Mouse (Mus musculus): ENCODE data around the gene Hnf1a.
"Not testable (repeated sequence)": the region's sequence is repeated elsewhere in the genome, so short reads cannot be mapped to it uniquely, and the experiment has no call there.

Hnf1a gene

DNA sequence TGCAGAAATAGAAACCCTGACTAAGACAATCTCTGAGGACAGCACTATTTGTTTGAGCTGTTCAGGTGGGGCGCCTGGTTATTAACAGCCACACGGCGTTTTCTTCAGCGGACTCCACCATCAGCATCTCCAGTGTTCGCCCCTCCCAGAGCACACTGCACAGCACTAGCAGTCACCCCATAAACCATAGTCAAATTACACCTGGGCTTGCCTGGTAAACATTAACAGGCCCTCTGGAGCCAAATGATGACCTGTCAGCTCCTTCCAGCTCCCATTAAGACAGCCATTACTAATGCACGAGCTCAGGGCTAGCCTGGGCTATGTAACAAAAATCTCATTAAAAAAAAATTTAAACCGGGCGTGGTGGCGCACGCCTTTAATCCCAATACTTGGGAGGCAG is 25.8 kb downstream of the Hnf1a start:
- DNase-seq (ENCODE audit: low read depth, low spot score), result no peak

DNA sequence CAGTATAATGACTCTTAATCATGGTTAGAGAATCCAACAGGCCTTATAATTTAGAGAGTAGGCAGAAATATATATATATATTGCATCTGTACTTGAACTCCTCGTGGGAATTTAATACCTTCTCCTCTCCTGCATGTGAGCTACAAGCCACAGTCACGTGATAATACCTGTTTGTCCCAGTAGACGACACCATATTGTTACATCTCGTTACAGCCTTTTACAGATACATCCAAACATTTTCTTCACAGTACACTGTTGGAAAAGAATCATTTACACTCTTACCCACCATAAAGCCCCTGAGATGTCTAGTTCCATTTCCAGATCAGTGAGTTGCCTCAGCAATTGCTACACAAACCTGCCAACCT is 28.1 kb downstream of the Hnf1a start:
- DNase-seq (ENCODE audit: low read depth, low spot score), result no peak

DNA sequence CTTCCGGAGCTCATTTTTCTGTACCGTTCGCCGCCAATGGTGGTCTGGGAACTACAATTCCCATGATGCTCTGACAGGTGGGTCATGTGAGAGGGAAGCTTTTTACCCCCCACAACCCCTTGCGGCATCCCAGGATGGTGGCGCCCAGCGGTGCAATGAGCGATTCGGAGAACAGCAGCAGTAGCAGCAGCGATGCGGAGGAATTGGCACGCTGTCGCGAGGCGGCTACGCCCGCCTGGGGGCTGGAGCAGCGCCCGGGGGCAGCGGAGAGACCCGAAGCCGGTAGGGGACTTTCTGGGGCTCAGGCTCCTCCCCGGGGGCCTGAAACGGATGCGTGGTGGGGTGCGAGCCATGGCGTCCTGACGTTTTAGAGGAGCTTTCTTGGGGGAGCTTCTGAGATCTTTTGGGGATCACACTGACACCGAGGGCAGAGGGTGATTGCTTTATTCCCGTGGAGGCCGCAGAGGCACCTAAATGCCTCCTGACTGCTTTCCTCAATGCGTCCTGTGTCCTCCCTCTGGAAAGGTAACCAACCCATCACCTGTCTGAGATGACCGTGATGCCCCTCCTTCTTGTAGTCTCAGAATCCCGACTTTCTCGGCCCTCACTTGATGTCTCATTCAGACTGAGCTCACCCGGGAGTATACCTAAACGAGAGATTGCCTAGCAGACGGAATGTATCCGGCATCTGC is 28.7 kb downstream of the Hnf1a start, which contains the start of gene 2210016L21Rik:
2210016L21Rik (plus strand) TSS at position 85 of the 692 bp plus-strand sequence.
- peak; percentile 84 for DNase-seq (ENCODE audit: low read depth, low spot score)

DNA sequence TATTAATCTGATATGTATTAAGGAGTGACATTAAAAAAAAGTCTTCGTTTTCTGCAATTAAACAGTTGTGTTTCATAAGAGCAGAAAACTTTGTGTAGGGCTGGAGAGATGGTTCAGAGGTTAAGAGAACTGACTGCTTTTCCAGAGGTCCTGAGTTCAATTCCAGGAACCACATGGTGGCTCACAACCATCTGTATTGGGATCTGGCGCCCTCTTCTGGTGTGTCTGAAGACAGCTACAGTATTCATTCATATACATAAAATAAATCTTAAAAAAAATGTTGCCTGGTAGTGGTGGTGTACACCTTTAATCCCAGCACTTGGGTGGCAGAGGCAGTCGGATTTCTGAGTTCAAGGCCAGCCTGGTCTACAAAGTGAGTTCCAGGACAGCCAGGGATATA is 29.8 kb downstream of the Hnf1a start:
- DNase-seq (ENCODE audit: low read depth, low spot score), result not testable (repeated sequence)

DNA sequence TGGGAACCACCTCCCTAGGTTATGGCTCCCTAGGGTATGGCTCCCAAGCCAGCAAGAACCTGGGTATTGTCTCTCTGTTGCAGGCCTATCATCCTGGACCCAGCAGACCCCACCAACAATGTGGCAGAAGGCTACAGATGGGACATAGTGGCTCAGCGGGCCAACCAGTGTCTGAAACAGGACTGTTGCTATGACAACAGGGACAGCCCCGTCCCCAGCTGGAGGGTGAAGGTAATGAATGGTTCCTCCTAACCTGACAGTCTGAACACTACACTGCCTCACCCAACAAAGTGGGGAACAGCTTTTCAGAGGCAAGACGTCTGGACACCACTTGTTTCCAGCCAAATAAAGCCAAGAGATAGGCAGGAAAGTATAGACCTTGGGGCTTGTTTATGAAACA is 35.1 kb downstream of the Hnf1a start:
- DNase-seq (ENCODE audit: low read depth, low spot score), result no peak

GRCm38 (mm10) chr5:114933206-114933605 is 37.7 kb downstream of the Hnf1a start:
- no peak for DNase-seq (ENCODE audit: low read depth, low spot score)

DNA sequence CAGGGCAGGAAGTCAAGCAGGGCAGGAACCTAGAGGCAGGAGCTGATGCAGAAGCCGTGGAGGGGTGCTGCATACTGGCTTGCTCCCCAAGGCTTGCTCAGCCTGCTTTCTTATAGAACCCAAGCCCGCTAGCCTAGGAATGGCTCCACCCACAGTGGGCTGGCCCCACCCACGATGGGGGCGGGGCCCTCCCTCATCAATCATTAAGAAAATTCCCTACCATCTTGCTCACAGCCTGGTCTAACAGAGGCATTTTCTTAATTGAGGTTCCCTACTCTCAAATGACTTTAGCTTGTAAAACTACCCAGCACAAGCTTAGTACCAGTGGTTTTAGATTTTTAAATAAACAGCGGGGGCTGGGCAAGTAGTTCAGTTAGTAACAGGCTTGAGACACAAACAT is 39.3 kb downstream of the Hnf1a start:
- no peak for DNase-seq (ENCODE audit: low read depth, low spot score)

DNA sequence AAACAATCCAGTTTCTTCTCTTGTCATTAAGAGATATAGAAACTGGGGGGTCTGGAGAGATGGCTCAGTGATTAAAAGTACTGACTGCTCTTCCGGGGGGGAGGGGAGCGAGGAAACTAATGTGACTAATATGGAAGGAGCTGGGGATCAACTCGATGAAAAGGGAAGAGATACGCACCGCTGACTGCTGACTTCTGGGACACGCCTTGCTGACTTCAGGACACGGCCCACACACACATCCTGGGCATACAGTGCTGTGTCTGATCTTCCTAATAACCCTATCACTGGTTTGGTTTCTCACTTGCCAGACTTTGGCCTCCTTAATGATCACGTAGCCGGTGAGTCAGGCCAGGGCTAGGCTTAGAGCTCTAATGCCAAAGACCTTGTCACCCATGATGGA is 44.1 kb downstream of the Hnf1a start:
- no peak for DNase-seq (ENCODE audit: low read depth, low spot score)

DNA sequence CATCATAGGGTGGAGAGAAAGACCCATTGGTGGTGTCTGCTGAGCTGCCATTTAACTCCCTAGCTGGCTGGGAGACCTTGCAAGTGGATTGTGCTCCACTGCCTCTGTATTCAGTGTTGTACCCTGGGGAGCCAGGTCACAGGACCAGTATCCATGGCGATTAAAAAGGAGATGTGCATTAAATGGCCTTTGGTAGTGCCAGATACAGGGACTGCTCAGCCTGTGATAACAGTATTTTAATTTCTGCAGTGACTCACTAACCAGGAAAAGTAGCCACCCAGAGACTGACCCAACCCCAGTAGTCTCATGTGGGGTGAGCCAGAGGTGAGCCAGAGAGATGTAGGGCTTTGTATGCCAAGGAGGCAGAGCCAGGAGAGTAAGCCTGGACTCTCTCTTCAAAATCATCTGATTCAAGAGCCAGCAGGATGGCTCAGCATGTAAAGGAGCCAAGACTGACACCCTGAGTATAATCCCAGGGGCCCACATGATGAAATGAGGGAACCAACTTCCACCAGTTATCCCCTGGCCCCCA is 44.7 kb downstream of the Hnf1a start:
- DNase-seq (ENCODE audit: low read depth, low spot score), result no peak

DNA sequence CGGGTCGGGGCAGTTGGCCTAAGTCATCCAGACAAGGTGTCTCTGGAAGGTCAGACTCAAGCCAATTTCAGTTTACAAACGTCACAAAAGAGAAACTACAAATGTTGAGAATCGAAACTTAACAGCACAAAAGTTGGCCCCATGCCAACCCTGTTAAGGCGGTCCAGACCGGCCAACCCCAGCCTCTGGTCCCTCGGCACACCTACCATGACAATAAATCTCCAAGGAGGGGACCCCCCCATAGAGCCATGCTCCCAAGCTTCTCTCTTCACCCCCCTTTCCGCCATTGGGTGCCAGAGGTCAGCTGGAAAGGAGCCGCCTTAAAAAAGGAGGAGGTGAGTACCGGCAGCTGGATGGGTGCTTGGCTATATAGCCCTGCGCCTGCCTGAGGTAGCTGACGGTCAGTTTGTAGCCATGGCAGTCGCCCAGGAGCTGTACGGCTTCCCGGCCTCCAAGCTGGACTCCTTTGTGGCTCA is 47.9 kb downstream of the Hnf1a start, which contains the start of gene Oasl1:
Oasl1 (plus strand) TSS at position 243 of the 476 bp plus-strand sequence.
- no peak for DNase-seq (ENCODE audit: low read depth, low spot score)

DNA sequence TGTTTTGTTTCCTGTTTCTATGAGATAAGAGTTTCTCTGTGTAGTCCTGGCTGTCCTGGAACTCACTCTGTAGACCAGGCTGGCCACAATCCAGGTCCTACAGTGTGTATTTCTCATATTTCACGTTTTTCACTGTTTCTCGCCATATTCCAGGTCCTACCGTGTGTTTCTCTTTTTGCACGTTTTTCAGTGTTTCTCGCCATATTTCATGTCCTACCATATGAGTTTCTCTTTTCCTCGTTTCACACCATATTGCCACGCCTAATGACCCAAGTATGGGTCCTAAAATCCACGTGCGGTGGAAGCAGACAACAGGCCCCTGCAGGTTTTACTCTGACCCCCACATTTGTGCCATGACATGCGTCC is 48.5 kb downstream of the Hnf1a start:
- no peak for DNase-seq (ENCODE audit: low read depth, low spot score)

- no peak for DNase-seq (ENCODE audit: low read depth, low spot score)
Measured at GRCm38 (mm10) chr5:114921551-114922365, 49.1 kb downstream of the Hnf1a start.

- DNase-seq (ENCODE audit: low read depth, low spot score), result not testable (repeated sequence)
Measured at GRCm38 (mm10) chr5:114917357-114917756, 53.5 kb downstream of the Hnf1a start.

GRCm38 (mm10) chr5:114916777-114917176 is 54.1 kb downstream of the Hnf1a start:
- DNase-seq (ENCODE audit: low read depth, low spot score), result no peak

DNA sequence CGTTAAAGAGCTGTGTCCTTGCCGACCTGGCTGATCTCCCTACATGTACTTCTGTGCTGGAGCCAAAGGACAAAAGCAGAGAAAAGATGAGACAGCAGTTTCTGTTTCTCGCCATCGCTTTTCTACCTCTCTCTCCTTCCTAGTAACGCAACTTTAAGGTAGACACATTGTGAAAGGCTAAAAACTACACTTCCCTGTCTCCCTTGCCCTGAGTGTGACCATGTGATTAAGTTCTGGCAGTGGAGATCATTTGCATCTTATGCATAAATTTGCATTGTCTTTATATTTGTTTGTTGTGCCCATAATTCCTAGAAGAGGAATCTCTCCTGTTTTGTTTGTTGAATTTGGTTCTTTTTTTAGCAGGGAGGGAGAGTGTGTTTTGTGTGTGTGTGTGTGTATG is 55.0 kb downstream of the Hnf1a start:
- DNase-seq (ENCODE audit: low read depth, low spot score), result no peak

DNA sequence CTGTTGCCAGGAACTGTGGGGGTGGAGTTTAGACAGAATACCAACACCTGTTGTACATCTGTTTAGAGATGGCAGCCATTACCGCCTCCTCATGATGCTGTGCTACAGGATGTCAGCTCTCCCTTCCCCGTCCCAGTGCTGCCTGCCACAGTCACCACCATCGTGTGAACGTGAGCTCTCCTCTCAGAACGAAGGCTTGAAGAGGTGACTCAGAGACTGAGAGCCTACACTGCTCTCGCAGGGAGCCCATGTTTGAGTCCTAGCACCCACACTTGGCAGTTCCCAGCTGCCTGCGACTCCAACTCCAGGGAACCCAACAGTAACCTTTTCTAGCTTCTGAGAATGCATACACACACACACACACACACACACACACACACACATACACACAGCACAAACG is 56.0 kb downstream of the Hnf1a start:
- DNase-seq (ENCODE audit: low read depth, low spot score), result no peak

- DNase-seq (ENCODE audit: low read depth, low spot score), result no peak
Measured at GRCm38 (mm10) chr5:114913686-114914085, 57.2 kb downstream of the Hnf1a start.

GRCm38 (mm10) chr5:114908598-114909305 is 62.1 kb downstream of the Hnf1a start:
- no peak for DNase-seq (ENCODE audit: low read depth, low spot score)

GRCm38 (mm10) chr5:114902413-114902812 is 68.5 kb downstream of the Hnf1a start:
- DNase-seq (ENCODE audit: low read depth, low spot score), result no peak

Data from telencephalon, adult 2 months (tissue).